Mouse (Mus musculus) heart, adult 2 months (tissue): Measurements from ENCODE around the gene Mturn.

ENCODE experiments used
- CTCF ChIP-seq: fragments of 200-600 bp; IDR thresholded peaks from 2 replicates; pipeline ENCODE4 v1.8.1; 2022; ENCODE audit warnings: antibody characterized with exemption, mild to moderate bottlenecking, moderate library complexity
- EP300 ChIP-seq: fragments of 200-500 bp; IDR thresholded peaks from 2 replicates; pipeline ENCODE4 v1.6.1; 2011; ENCODE audit warnings: low read depth, low read length, control low read depth; ENCODE audit not compliant: insufficient read depth

- TF ChIP-seq CTCF (no peak), EP300 (no peak)
These were observed 25.8 kb upstream of the Mturn start for GRCm38 (mm10) chr6:54655471-54656095.
